Mouse (Mus musculus): Measurements from ENCODE around the gene Ccdc138. TPM values are rescaled to one million over a fixed set of nuclear protein-coding genes. Genes with fewer than 3 reads are reported as not detected.
A peak's percentile ranks its signal among the peaks of the same experiment; 100 is the strongest.

Ccdc138 gene
- total RNA-seq, 2 experiments from 2014 or later, result 3.2 to 3.8 TPM

DNA sequence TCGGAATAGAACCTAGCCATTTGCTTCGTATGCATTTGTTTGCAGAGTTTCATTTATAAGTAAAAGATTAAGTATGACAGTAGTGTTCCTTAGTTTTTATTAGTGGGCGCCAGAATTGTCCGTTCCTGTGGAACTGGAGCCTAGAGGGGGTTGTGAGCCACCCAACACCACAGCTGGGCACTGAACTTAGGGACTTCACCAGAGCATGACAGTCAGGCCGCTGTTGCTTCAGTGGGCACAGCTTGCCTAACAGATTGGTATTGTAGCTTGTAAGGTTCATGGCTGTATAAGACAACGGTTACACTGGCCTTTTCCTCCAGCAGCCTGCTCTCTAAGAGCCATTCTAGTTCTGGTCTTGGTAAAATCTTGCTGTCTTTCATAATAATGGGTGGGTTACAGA, 62.8 kb downstream of the Ccdc138 start:
- DNase-seq (ENCODE audit: low spot score in 2 of 2), result no peak

DNA sequence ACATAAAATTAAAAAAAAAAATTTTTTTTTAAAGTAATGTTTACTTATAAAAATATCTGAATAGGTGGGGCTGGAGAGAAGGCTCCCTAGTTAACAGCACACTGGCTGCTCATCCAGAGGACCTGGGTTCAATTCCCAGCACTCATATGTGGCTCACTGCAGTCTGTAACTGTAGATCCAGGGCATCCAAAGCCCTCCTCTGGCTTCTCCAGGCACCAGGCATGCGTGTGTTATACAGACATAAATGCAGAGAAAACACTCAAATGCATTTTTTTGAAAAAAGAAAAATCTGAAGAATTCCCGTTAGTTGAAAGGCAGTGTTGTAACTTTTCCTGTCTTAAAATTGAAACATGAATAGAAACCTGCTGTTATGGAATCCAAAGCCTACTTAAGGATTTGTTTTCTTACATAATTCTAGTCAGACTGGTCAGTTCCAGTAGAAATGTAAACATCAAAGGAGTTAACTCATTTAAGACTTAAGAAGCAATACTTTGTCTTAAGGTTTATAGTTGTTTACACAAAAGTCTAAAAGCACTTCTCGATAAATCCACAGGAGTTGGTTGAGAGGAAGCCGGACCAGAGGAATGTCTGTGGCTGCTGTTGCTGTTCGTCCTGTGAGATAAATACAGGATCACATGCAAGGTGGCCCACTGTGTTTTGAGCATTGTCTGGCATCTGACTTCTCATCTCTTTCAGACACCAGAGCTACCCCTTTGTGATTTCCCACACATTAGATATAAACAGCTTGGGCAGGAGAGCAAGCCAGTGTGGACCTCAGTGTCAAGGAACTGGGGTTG, 87.9 kb downstream of the Ccdc138 start:
- DNase-seq (ENCODE audit: low spot score in 2 of 2), result no peak

DNA sequence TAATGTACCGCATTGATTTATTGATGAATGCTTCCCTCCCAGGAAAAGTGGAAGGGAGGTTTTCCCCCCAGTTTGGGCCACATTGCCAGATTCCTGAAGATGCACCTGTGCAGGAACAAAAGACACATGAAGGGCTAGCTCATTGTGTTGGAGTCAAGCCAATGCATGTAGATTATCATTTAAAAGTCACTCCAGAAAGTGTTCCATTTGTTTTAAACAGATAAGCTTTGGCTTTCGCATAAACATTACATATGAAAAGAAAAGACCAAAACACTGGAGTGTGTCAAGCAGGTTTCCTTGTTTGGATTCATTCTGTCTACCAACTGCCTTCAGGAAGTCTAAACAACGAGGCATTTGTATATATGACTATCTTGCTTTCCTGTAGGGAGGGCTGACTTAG, 96.7 kb downstream of the Ccdc138 start:
- DNase-seq (ENCODE audit: low spot score in 2 of 2), result no peak

DNA sequence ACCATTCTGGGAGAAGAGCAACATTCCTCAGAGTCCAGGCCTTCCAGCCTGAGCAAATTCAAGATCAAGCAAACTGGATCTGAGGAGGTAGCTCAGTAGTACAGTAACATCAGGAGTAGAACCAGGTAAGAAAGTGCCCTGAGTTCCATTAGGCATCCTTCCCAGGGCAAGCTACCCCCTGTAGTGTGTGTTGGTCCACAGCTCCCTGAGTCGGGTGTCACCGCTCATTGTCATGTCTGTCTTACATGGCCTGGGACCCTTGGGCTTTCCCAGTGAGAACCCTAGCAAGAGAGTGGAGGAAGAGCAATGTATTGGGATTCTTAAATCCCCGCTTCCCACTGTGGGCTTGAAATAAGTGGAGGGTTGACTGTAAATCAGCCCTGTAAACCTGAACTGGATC, 97.4 kb downstream of the Ccdc138 start:
- no peak for DNase-seq (ENCODE audit: low spot score in 2 of 2)

DNA sequence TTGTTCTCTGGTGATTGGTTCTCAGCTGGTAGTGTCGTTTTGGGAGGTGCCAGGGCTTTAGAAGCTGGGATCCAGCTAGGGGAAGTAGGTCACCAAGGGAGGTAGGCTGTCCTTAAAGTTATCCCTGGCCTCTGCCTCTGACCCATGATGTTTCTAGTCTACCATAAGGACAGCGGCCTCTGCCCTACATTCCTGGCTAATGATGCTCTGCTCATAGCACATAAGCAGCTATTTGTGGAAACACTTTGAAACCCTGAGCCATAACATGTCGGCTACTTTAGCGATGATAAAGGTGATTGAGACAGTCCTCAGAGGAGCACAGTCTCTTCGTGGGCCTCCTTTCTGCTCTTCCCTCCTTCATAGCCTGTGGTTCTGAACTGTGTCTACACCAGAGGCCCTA, 98.1 kb downstream of the Ccdc138 start:
- DNase-seq (ENCODE audit: low spot score in 2 of 2), result no peak

DNA sequence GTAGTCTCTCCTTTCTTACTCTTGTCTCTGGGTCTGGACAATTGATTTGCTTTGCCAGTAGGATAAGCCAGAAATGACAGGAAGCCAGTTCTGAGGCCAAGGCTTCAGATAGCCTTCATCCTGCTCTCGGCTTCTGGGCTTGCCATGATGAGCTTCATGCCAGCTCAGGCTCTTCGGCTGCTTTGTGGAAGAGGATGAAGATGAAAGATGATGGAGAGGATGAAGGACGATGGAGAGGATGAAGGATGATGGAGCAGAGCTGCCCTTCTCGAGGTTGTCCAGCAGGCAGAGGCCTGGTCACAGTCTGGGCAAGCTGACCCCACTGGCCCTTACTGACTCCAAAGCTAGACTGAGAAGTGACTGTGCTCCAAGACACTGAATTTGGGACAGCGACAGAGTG, 102.4 kb downstream of the Ccdc138 start:
- DNase-seq (ENCODE audit: low spot score in 2 of 2), result no peak

DNA sequence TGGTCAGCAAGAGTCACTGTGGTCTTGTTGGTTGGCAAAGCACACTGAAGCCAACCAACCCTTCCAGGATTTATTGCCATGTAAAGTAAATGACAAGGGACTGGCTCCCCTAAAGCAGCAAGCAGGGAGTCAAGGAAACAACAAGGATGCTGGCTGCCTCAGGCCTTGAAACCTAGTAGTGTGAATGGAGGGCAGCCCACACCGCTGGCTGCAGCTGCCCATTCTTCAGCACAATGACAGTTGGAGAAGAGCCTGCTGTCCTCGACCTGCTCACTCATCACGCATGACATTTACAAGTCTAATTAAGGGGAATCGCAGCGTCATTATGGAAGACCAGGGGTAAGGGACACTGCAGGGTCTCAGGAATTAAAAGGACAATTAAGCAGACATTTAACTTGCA, 103.2 kb downstream of the Ccdc138 start:
- DNase-seq (ENCODE audit: low spot score in 2 of 2), result no peak

DNA sequence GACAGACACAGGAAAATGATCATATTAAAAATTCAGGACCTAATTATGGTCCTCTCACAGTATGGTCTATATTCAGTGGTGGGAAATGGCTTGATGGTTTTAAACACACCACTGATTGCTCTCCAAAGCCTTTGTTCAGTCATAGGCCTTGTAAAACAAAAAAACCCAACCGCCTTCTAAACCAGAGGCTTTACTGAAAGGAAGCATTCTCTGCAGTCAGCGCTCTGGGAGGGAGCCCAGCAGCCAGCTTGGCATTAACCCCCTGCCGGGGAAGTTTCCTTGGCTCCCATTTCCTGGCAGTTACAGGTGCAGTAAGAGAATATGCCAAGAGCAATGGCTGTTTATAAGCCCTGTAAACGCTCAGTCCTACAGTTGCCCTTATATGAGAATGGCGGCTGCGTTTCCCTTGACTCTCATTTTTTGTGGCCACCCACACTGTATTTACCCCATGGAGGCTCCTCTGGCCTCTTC, 103.7 kb downstream of the Ccdc138 start:
- DNase-seq (ENCODE audit: low spot score in 2 of 2), result peak in 1 of 2 experiments; percentile 63

DNA sequence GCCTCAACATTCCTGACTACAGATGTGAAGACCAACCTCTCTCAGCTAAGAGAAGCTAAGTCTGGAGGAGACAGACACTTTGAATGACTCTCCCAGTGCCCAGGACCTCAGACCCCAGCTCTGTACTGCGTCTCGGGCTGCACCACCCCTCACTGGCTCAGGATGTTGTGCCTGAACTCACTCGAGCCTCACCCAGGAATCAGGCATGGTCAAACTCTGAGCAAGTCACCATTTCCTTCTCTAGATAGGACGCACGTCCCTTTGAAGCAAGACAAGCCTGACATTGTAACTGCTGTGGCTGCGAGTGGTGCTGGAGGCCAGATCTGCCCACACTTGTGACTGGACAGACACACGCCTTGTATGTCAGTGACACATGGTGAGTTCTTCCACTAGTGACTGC, 104.2 kb downstream of the Ccdc138 start:
- DNase-seq (ENCODE audit: low spot score in 2 of 2), result no peak

DNA sequence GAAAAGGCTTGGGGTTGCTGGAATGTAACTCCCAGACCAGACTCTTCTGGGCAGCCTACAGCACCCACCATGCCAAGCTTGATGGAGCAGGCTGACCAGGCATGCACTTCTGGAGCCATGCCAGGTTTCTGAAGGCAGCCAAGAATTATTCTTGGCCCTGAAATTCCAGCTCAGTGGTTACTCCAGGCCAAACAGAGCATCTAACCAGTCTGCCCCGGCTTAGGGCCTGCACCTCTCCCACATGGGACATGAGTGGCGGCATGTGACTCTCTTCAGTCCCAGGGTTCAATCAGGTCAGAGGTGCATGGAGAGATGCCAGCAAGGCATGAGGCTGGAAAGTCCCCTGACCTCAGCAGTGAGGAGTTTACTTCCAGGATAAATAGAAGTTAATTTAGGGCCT, 107.0 kb downstream of the Ccdc138 start:
- no peak for DNase-seq (ENCODE audit: low spot score in 2 of 2)

DNA sequence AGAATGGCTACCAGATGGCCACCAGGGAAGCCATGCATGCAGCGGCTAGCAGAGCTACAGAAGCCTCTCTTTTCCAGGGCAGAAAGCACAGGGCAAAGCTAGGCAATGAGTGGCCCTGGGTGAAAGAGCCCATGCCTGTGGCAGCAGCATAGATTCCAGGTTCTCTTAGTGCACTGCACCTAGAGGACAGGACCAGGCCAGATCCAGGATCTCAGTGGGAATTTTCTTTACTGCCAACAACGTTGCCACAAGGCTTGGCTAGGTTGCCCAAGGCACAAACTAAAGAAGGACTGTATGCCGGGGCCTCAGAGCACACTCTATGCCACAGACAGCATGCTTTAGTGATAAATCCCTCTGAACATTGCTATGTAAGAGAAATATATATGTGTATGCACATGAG, 108.6 kb downstream of the Ccdc138 start:
- no peak for DNase-seq (ENCODE audit: low spot score in 2 of 2)

DNA sequence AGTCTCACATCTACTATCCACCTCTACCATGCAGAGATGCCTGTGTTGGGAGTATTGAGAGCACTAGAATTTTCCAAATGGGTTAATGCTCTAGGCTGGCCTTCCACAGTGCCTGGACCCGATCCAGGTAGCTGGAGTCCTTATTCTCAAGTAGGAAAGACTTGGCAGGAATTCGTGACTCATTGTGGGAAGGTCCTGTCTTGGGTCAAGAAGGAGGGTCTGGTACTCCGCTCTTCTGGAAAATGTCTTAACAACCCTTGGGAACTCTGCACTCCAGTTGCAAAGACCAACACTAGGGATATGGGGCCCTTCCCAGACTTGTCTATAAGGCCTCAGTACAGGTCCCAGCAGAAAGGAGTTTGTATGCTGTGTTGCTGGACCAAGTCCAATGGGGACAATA, 111.1 kb downstream of the Ccdc138 start:
- DNase-seq (ENCODE audit: low spot score in 2 of 2), result no peak

DNA sequence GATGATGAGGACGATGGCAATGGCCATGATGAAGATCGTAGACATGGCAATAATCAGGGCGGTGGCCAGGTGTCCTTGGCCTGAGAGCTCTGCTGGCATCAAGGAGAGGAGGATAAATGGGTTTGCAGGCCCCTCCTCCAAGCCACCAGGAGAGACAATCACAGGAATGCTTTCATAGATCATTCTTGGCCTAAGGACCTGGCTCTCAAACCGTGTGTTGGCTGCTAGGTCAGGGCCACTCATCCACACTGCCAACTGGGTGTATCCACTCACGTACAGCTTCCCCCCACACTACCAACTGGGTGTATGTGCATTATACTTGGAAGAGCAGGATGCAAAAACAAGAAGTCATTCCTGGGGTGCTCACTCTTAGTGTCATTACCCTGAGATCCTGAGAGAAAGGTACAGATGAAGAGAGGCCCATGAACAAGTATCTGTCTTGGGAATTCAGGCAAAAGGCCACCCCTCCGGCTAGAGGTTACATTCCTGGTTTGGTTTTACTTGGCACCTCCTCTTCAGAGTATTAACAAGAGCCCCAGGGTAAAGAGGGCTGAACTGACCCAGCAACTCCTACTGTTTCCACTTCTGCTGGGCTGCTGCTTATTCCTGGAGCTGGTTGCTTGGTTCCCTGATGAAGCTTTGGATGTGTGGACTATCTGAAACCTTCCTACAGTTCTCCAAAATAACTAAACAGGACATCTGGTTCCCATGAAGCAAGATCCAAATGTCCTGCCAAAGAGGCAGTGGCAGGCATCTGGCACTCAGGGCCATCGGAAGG, 112.9 kb downstream of the Ccdc138 start:
- no peak for DNase-seq (ENCODE audit: low spot score in 2 of 2)

DNA sequence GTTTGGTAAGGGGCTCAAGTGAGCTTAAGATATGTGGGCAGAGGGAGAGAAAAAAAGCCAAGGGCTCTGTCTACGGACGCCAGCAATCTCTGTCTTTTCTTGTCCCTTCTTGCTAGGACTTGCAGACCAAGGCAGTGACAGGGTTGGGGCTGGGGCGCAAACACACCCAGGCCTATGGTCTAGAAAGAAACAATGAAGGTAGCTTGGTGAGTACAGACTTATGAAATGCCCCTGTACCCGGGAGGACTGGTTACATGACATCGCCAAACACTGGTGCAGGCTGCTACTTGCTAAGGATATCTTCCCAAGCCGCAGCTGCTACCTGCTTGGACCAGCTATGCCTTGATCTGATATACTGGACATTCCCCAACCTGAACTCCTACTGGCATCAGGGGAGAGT, 116.9 kb downstream of the Ccdc138 start:
- DNase-seq (ENCODE audit: low spot score in 2 of 2), result no peak

DNA sequence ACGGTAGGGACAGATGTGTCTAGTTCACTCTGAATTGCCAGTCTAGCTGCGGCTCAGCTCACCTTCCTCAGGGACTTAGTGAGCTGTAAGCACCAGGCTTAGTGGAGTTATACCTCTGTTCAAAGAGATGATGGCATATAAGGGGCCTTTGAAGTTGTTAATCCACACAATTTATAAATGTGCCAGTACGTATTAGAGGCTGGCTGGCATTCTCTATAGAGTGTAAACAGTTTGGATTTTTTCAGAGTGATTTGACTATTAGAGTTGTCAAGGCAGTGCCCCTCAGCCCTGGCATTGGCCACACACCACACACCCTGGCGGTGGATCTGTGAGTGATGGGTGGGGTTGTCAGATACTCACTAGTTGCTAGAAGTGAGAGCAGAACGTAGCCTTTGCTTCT, 118.8 kb downstream of the Ccdc138 start:
- DNase-seq (ENCODE audit: low spot score in 2 of 2), result no peak

DNA sequence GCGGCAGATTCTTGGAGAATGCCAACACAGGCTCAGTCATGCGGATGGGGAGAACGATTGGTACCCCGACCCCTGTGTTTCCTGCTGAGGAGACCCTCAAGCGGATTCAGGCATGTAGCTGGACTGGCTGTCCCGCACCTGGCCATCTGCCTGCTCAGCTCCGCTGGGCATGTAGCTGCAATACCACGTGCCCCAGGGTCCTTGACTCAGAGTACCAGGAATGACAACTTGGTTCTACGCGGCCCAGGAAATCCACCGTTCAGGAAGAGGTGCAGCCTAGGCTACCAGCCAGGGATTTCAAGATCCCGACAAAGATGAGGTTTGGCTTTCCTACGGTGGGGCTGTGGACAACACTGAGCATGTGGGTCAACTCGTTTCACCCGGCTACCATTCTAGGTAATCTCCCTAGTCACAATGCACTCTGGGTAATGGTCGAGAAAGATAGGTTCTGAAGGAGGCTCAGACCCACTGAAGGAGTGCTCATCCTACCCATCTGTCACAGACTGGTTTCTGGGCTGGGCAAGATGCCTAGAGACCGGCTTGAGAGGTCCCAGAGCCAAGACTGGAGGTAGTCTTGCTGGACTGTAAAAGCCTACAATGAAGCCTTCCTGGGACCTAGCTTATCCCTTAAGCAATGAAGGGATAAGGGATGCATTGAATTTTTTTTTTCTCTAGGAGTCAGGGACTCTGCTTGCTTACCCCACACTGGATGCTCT, 120.9 kb downstream of the Ccdc138 start:
- no peak for DNase-seq (ENCODE audit: low spot score in 2 of 2)

DNA sequence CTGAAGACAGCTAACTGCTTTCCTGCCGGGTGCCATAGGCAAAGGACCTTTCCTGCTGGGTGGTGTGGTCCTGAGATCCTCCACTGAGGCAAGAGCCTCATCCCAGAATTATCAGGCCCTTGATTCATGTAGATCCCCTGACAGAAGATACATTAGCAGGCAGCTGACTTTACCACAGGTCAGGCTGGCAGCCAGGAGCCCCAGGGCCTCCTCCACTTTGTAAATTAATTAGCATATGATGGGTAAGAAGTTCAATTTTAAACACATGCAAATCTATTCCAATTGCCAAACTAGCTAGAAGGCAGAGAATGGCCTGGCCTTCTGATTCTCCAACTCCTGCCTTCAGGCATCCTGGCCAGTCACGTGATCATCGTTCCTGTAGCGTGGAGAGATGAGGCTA, 121.5 kb downstream of the Ccdc138 start:
- no peak for DNase-seq (ENCODE audit: low spot score in 2 of 2)

DNA sequence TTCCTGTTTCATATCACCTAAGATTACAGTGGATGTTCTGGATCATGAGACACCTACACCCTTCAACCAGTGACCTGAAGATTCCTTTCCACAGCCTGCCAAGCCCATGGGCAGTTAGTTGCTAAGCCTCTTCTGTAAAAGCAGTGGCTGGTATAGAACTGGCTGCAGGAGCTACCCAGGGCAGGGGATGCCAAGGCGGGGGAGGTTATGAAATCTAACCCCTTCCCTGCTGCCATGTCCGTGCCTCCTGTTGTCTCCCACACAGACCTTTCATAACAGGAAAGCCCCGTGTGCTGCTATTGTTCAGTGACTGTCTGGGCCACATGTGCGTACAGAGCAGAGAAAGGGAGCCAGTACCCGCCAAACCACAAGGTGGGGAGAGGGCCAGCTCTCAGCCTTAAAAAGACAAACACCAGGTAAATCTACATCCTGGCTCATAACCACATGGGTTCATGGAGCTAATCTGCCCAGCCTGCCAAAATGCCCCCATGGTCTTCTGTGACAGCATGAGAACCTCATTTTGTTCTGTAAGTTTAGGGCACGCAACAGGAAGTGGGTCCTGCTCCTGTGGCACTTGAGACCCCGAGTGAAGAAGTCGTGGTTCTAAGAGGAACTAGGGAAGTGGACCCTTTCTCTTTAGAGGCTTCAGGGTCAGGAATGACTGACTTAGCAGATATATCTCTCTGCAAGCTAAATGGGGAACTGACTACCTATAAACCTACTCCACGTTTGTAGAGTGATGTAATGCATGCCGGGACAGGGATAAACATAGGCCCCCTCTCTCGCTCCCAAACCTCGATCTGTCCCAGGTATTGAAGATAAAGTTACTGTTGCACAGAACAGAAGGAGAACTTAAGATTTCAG, 127.3 kb downstream of the Ccdc138 start:
- no peak for DNase-seq (ENCODE audit: low spot score in 2 of 2)

Data from layer of hippocampus, adult 18-20 months (tissue).